Mouse (Mus musculus) spleen, adult 2 months (tissue): ENCODE results near the gene Cd68. TPM values are rescaled to one million over a fixed set of nuclear protein-coding genes. Genes with fewer than 3 reads are reported as not detected.

Experiments
- DNase-seq, 2 experiments: peaks; one replicate each; pipeline versions ENCODE4 v3.0.0 to v3.0.0-alpha.2; 2012 to 2021; ENCODE audit warnings: low spot score in 2 of 2, low read depth in 1 of 2
- H3K27ac ChIP-seq: fragments of 200-500 bp; 2 replicates; pipeline ENCODE4 v1.5.1; 2012; ENCODE audit warnings: low read length, inconsistent platforms; ENCODE audit not compliant: insufficient read depth
- H3K27me3 ChIP-seq: fragments of 200-500 bp; 2 replicates; pipeline ENCODE4 v1.6.1; 2012; ENCODE audit warnings: mild to moderate bottlenecking, moderate library complexity, low read length, inconsistent platforms; ENCODE audit not compliant: control insufficient read depth, insufficient read depth
- H3K36me3 ChIP-seq: fragments of 200-500 bp; 2 replicates; pipeline ENCODE4 v1.6.1; 2012; ENCODE audit warnings: mild to moderate bottlenecking, low read length, inconsistent platforms; ENCODE audit not compliant: control insufficient read depth, insufficient read depth
- H3K4me1 ChIP-seq: fragments of 200-500 bp; 2 replicates; pipeline ENCODE4 v1.6.1; 2011; ENCODE audit warnings: inconsistent platforms; ENCODE audit not compliant: control insufficient read depth, insufficient read depth, insufficient read length
- H3K4me3 ChIP-seq: fragments of 200-500 bp; 2 replicates; pipeline ENCODE4 v1.5.1; 2011; ENCODE audit warnings: mild to moderate bottlenecking, inconsistent platforms; ENCODE audit not compliant: insufficient read depth, insufficient read length; ENCODE audit errors: extremely low read depth
- CTCF ChIP-seq: fragments of 200-500 bp; IDR thresholded peaks from 2 replicates; pipeline ENCODE4 v1.5.1; 2011; ENCODE audit warnings: mild to moderate bottlenecking, inconsistent platforms; ENCODE audit not compliant: insufficient read depth, insufficient read length, insufficient replicate concordance; ENCODE audit errors: extremely low read depth
- POLR2A ChIP-seq: fragments of 200-500 bp; IDR thresholded peaks from 2 replicates; pipeline ENCODE4 v1.6.1; 2011; ENCODE audit warnings: low read depth, low read length, inconsistent platforms
- WGBS: fragments of 180-500 bp; shearing (Covaris S2); methylation state at CpG from one replicate; pipeline ENCODE4 v1.1.7; 2018; 5-methylcytosine and 5-hydroxymethylcytosine counted together
- polyA plus RNA-seq: library from polyadenylated mRNA; depleted of rRNA; stranded (reverse); fragments of >200 nt; gene quantifications from 2 replicates; pipeline ENCODE4 v1.2.3, GENCODE M21; 2012

Cd68 gene
- polyA plus RNA-seq, 1 experiment = 114 TPM

- no peaks in the 10 kb centered on the region for H3K36me3 ChIP-seq
- H3K27ac ChIP-seq = peak overlapping the region; percentile 85
- WGBS = 79% methylated on average over 6 of the region's 6 CpGs
- H3K27me3 ChIP-seq = peaks cover 7% of the 10 kb centered on the region
- peaks cover 3% of the 10 kb centered on the region for H3K4me1 ChIP-seq
- DNase-seq = no peak
- TF ChIP-seq CTCF (no peak), POLR2A (no peak)
- H3K4me3 ChIP-seq = peak overlapping the region; percentile 46
Observed at GRCm38 (mm10) chr11:69695046-69695360, 29.1 kb upstream of the Cd68 start.

GRCm38 (mm10) chr11:69693421-69693965 is 27.5 kb upstream of the Cd68 start:
- no peak for DNase-seq
- H3K4me3 ChIP-seq = no peak overlapping the region
- H3K36me3 ChIP-seq = no peaks in the 10 kb centered on the region
- TF ChIP-seq POLR2A = no peak
- H3K27ac ChIP-seq = no peak overlapping the region
- H3K27me3 ChIP-seq = peaks cover 7% of the 10 kb centered on the region
- WGBS = 58% methylated on average over 11 of the region's 11 CpGs
- peaks cover 3% of the 10 kb centered on the region for H3K4me1 ChIP-seq

- 92% methylated on average over 6 of the region's 6 CpGs for WGBS
- peaks cover 7% of the 10 kb centered on the region for H3K27me3 ChIP-seq
- DNase-seq = no peak
- TF ChIP-seq CTCF (no peak), POLR2A (no peak)
- H3K27ac ChIP-seq = no peak overlapping the region
- H3K4me1 ChIP-seq = peaks cover 3% of the 10 kb centered on the region
- no peak overlapping the region for H3K4me3 ChIP-seq
- H3K36me3 ChIP-seq = no peaks in the 10 kb centered on the region
Observed at GRCm38 (mm10) chr11:69692863-69693262, 26.9 kb upstream of the Cd68 start.

- 59% methylated on average over 9 of the region's 9 CpGs for WGBS
- peaks cover 7% of the 10 kb centered on the region for H3K27me3 ChIP-seq
- H3K36me3 ChIP-seq = no peaks in the 10 kb centered on the region
- no peak overlapping the region for H3K27ac ChIP-seq
- no peak for DNase-seq
- H3K4me1 ChIP-seq = peaks cover 3% of the 10 kb centered on the region
- no peak overlapping the region for H3K4me3 ChIP-seq
- no peak for TF ChIP-seq CTCF
- TF ChIP-seq POLR2A = no peak
Observed at GRCm38 (mm10) chr11:69692196-69692811, 26.4 kb upstream of the Cd68 start.

- H3K27ac ChIP-seq = 0 out of 2 replicates have a peak overlapping the region, but pooled peaks have one; percentile 53
Observed at GRCm38 (mm10) chr11:69689891-69690290, 23.9 kb upstream of the Cd68 start.

GRCm38 (mm10) chr11:69687061-69687460 is 21.1 kb upstream of the Cd68 start:
- DNase-seq = no peak
- H3K27me3 ChIP-seq = no peaks in the 10 kb centered on the region
- H3K36me3 ChIP-seq = no peaks in the 10 kb centered on the region
- TF ChIP-seq POLR2A = no peak
- TF ChIP-seq CTCF = no peak
- H3K4me3 ChIP-seq = no peak overlapping the region
- H3K4me1 ChIP-seq = no peaks in the 10 kb centered on the region
- WGBS = 90% methylated on average over 5 of the region's 5 CpGs
- no peak overlapping the region for H3K27ac ChIP-seq

More at GRCm38 (mm10) chr11:69689891-69690290, 23.9 kb upstream of the Cd68 start:
- Histone ChIP-seq H3K4me3 (no peak overlapping the region), H3K4me1 (no peaks in the 10 kb centered on the region), H3K36me3 (no peaks in the 10 kb centered on the region), H3K27me3 (no peaks in the 10 kb centered on the region)
- no peak for TF ChIP-seq CTCF
- TF ChIP-seq POLR2A = no peak
- 96% methylated on average over 1 of the region's 1 CpGs for WGBS
- DNase-seq = no peak

GRCm38 (mm10) chr11:69686377-69686776 is 20.4 kb upstream of the Cd68 start:
- Histone ChIP-seq H3K27me3 (no peaks in the 10 kb centered on the region), H3K27ac (no peak overlapping the region; the same call in 1 of the 2 replicates), H3K4me3 (no peak overlapping the region), H3K36me3 (no peaks in the 10 kb centered on the region), H3K4me1 (no peaks in the 10 kb centered on the region)
- WGBS = 64% methylated on average over 4 of the region's 4 CpGs
- TF ChIP-seq POLR2A (no peak), CTCF (no peak)
- no peak for DNase-seq
